ENCODE assay signal across 13 mouse cellular contexts in genomic region chr2:93390170-93390926, GRCm38 (mm10). TPM values are rescaled to one million over a fixed set of nuclear protein-coding genes. Genes with fewer than 3 reads are reported as not detected.
DNase-seq lines count a peak whose midpoint lies in the region; ATAC-seq and TF ChIP-seq lines count a peak whose summit lies in the region.
"Had no signal": no experiment of that assay in that cellular context is flagged by ENCODE, and none has a peak within 500 bp of the region (broad histone marks: within the 10 kb centered on the region; RNA-seq: fewer than 3 reads in every experiment).

No protein-coding gene starts in this region.

- H3K4me2 ChIP-seq in stomach, embryonic 16.5 days (ENCODE audit: low read depth, low read length) = no peak overlapping the region
- H3K4me2 ChIP-seq in stomach, postnatal 0 days (replicated peaks; ENCODE audit: low read depth) = no peak overlapping the region
- H3K4me2 ChIP-seq in limb, embryonic 13.5 days (replicated peaks) = 0 out of 2 replicates have a peak overlapping the region, but pooled peaks have one; percentile 9

- DNase-seq in embryo, embryonic 9.5 days (ENCODE audit: extremely low spot score) = peak; percentile 24
- DNase-seq in embryo, embryonic 10.5 days (ENCODE audit: low spot score) = no peak
- no peak for DNase-seq in stomach, postnatal 0 days (ENCODE audit: low spot score)
- no peak for DNase-seq in cerebellum, postnatal 36 days
- DNase-seq in cerebellum, adult 18-20 months = no peak
- DNase-seq: adrenal gland, adult 2 months; cerebellum, adult 11 months; thymus, adult 2 months had no signal

- H3K36me3 ChIP-seq in stomach, embryonic 16.5 days (ENCODE audit: control insufficient read depth, insufficient read depth, low read length) = no peaks in the 10 kb centered on the region
- H3K36me3 ChIP-seq in stomach, postnatal 0 days (ENCODE audit: control insufficient read depth, insufficient read depth, low read length) = no peaks in the 10 kb centered on the region
- H3K36me3 ChIP-seq in limb, embryonic 13.5 days = no peaks in the 10 kb centered on the region
- H3K36me3 ChIP-seq: G1E had no signal

- no peaks in the 10 kb centered on the region for H3K9me3 ChIP-seq in stomach, embryonic 16.5 days (replicated peaks; ENCODE audit: control insufficient read depth, low read length)
- no peaks in the 10 kb centered on the region for H3K9me3 ChIP-seq in stomach, postnatal 0 days (ENCODE audit: control insufficient read depth, low read length)
- no peaks in the 10 kb centered on the region for H3K9me3 ChIP-seq in limb, embryonic 13.5 days
- H3K9me3 ChIP-seq: G1E had no signal

- WGBS in stomach, embryonic 16.5 days = 31% methylated on average over 11 of the region's 11 CpGs
- WGBS in stomach, postnatal 0 days = 30% methylated on average over 11 of the region's 11 CpGs
- WGBS in limb, embryonic 13.5 days = 41% methylated on average over 11 of the region's 11 CpGs

- no peak overlapping the region for H3K27ac ChIP-seq in stomach, embryonic 16.5 days (ENCODE audit: low read length)
- no peak overlapping the region for H3K27ac ChIP-seq in stomach, postnatal 0 days (replicated peaks)
- H3K27ac ChIP-seq in limb, embryonic 13.5 days = no peak overlapping the region; the same call in 1 of the 2 replicates

- H3K4me1 ChIP-seq in stomach, embryonic 16.5 days (ENCODE audit: control insufficient read depth, insufficient read depth, low read length) = no peaks in the 10 kb centered on the region
- H3K4me1 ChIP-seq in stomach, postnatal 0 days (replicated peaks; ENCODE audit: control insufficient read depth, insufficient read depth) = no peaks in the 10 kb centered on the region
- H3K4me1 ChIP-seq in limb, embryonic 13.5 days = peaks cover 12% of the 10 kb centered on the region

- peak; percentile 56; the same call in 1 of the 2 replicates for ATAC-seq in stomach, embryonic 16.5 days (ENCODE audit: insufficient read depth, low FRiP score)
- ATAC-seq in stomach, postnatal 0 days (ENCODE audit: low FRiP score, low TSS enrichment) = no peak
- ATAC-seq in limb, embryonic 13.5 days (ENCODE audit: low FRiP score, low read depth) = peak; percentile 57; the same call in 1 of the 2 replicates
- no peak for ATAC-seq in CD4-positive, CD25-positive, alpha-beta regulatory T cell, adult 4 months

- H3K27me3 ChIP-seq in stomach, embryonic 16.5 days (ENCODE audit: control insufficient read depth, insufficient read depth, low read length) = no peaks in the 10 kb centered on the region
- H3K27me3 ChIP-seq in stomach, postnatal 0 days (ENCODE audit: control insufficient read depth, insufficient read depth, low read length) = no peaks in the 10 kb centered on the region
- peaks cover 10% of the 10 kb centered on the region; the same call in 1 of the 2 replicates for H3K27me3 ChIP-seq in limb, embryonic 13.5 days

- H3K4me3 ChIP-seq in stomach, embryonic 16.5 days (replicated peaks; ENCODE audit: low read length) = no peak overlapping the region
- H3K4me3 ChIP-seq in stomach, postnatal 0 days (ENCODE audit: low read depth, low read length) = no peak overlapping the region
- no peak overlapping the region for H3K4me3 ChIP-seq in limb, embryonic 13.5 days
- H3K4me3 ChIP-seq: erythroblast, embryonic 14.5 days had no signal

- 0 out of 2 replicates have a peak overlapping the region, but pooled peaks have one; percentile 17 for H3K9ac ChIP-seq in stomach, embryonic 16.5 days (ENCODE audit: low read length)
- H3K9ac ChIP-seq in stomach, postnatal 0 days (ENCODE audit: low read length) = no peak overlapping the region
- H3K9ac ChIP-seq in limb, embryonic 13.5 days = no peak overlapping the region

- no peak for TF ChIP-seq CTCF in stomach, postnatal 0 days (IDR thresholded peaks at IDR 0.05; ENCODE audit: low read depth)

- no peak for TF ChIP-seq EP300 in stomach, postnatal 0 days (optimal IDR thresholded peaks at IDR 0.05)

RNA-seq across cellular contexts. Expression of gene Tspan18, which starts 56.0 kb away (rescaled TPM):
- 15.3 and 17.0 TPM in 2 replicates for polyA plus RNA-seq in stomach, embryonic 16.5 days (2015; fragmentation: Nextera tagmentation; extraction: Ambion mirVana)
- polyA plus RNA-seq in stomach, postnatal 0 days (2015; fragmentation: Nextera tagmentation; extraction: Ambion mirVana) = 8.2 and 8.7 TPM in 2 replicates
- 17.2 and 19.5 TPM in 2 replicates for polyA plus RNA-seq in limb, embryonic 13.5 days (2015; fragmentation: Nextera tagmentation; extraction: Ambion mirVana)
- under 1 TPM in 1 of 2 experiments, not detected in 1; 0.08 TPM for polyA plus RNA-seq in CD4-positive, CD25-positive, alpha-beta regulatory T cell, adult 4 months (2017; shearing (Covaris generic))

Comparison
In these comparisons a context has a peak if more than half of its experiments do, and no peak if none do; other contexts are left out.
1. ATAC-seq: peak in stomach, embryonic 16.5 days (single experiment) and limb, embryonic 13.5 days (single experiment); none in stomach, postnatal 0 days (single experiment) and CD4-positive, CD25-positive, alpha-beta regulatory T cell, adult 4 months (single experiment).